Mouse (Mus musculus): ENCODE data around the gene Hsd17b7.

The Hsd17b7 gene

DNA sequence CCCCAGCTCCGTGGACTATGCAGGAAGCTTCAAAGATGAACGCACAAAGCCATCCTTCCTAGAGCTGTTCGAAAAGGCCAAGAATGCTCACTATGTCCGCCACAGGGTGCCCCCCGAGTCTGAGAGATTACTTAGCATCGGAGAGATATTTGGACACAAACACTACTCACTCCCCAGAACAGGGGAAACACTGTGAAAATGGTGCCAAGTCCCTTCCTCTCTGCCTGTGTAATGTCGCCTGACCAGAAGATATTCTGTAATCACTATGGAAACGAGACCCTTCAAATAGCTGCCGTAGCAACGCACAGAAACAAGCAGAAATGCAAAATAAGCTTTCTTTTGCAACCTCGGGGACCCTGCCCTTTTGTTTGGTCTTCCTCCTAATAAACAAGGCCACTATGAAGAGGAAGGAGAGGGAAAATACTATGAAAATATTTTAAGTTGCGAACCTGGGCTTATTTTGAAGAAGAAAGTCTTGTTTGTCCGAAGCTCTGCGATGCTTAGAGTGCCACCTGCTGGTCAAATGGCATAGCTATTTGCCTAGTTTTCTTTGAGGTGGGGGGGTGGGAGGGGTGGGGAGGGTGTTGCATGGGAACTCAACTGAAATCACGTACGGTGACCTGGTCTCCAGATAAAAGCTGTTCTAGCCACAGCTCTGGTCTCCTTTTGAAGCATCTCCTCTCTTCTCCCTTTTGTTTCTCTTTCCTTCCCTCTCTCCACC, 34.9 kb downstream of the Hsd17b7 start:
- peak; percentile 63 for DNase-seq (ENCODE audit: low spot score)

- DNase-seq (ENCODE audit: low spot score): no peak
Measured at GRCm38 (mm10) chr1:169932122-169932746, 36.8 kb downstream of the Hsd17b7 start.

DNA sequence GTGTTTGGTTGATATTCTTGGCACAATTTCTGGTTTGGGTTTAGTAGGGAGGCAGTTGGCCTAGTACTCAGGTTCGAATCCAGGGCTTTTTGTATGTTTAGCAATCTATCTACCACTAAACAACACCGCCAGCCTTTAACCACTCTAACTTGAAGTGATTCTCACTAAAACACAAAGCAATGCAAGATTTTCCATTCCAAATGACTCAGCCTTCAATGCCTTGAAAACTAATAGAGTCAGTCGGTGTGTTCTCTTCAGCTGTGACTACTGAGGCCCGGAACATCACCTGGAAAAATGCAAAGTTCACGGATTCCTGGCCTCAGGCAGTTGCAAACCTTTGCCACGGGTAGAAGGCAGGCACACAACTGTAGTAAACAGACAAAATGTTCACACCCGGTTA, 37.3 kb downstream of the Hsd17b7 start:
- no peak for DNase-seq (ENCODE audit: low spot score)

DNA sequence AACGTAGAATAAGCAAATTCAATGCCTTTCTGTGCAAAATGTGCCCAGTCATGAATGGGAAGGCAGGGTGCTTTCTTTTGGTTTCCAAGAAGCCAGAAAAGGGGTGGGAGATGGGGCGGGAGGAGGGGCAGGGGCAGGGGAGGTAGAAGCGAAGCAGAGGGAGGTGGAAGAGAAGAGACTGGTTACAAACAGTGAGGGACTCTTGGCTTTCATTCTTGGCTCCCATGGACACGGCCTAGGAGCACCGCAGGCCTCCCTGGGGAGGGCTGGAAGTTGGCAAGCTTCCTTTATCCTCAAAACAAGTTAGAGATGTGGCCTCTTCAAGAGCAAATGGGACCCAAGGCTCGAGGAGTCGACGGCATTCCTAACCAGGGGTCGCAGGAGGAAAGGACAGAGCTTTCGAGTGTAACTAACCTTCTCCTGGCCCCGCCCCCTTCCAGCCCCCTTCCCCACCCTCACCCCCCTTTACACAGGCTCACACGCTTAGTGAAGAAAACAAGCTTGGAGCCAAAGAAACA, 40.5 kb downstream of the Hsd17b7 start, which contains the start of gene Ccdc190:
TSS of gene Ccdc190 (plus strand) at position 195 of the 518 bp plus-strand sequence.
- peak; percentile 37 for DNase-seq (ENCODE audit: low spot score)

DNA sequence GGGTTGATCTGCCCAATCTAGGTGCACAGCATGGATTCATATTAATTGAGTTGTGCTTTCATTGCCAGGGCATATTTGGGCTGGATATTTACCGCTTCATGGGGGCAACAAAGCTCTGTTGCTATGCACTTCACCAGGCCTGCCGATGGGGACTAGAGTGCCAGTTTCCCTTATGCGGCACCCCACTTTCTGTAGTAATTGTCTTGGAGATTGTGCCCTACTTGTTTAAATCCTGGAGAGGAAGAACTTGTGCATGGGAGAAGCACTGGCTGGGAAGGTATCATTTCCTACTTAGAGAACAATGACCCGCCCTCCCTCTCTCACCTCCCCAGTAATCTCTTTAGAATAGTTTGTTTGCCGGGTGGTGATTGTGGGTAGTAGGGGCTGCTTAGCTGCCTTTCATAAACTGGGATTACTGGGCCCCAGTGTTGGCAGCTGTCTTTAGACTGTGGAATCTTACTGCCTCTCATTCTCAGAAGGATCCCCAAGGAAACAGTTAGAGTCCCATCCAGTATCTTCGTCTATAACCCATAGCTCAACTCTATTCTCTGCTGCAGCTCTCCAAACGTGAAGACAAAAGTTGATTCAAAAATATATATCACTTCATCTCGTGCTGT, 41.2 kb downstream of the Hsd17b7 start:
- DNase-seq (ENCODE audit: low spot score): no peak

GRCm38 (mm10) chr1:169924567-169924966, 44.5 kb downstream of the Hsd17b7 start:
- no peak for DNase-seq (ENCODE audit: low spot score)

GRCm38 (mm10) chr1:169921710-169922211, 47.3 kb downstream of the Hsd17b7 start:
- peak; percentile 55 for DNase-seq (ENCODE audit: low spot score)

DNA sequence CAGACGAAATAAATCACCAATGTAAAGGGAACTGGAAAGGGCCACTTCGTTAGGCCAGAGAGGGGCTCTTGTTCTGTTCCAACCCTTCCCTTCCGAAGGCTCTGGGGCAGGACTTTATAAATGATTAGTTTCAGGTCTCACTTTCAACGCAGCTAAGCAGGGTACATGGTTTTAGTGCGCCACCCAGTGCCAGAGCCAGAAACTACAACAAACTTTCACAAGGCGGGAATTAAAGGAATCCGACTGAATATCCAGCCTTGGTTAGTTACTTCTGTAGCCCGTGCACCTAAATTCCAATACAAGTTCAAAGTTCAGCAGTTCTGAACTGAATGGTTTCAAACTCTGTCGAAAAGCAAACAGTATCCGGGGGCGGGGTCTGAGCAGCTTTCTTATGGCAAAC, 49.8 kb downstream of the Hsd17b7 start:
- DNase-seq (ENCODE audit: low spot score): peak; percentile 82

DNA sequence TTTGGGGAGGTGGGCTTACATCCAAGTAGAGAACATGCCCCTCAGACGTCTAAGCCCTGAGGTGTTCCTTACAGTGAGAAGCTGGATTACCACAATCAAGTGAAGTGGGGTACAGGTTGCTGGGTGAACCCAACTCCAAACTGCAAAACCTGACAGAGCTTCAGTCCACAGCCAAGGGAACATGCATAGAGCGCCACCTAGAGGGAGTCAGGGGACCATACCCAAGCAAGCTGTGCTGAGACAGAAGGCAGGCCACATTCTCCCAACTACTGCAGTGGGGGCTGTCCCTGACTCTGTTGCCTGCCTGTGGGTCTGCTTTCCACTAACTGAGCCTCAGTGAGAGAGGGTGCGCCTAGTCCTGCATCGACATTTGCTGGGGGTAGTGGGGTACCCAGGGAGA, 51.0 kb downstream of the Hsd17b7 start:
- DNase-seq (ENCODE audit: low spot score): peak; percentile 70

DNA sequence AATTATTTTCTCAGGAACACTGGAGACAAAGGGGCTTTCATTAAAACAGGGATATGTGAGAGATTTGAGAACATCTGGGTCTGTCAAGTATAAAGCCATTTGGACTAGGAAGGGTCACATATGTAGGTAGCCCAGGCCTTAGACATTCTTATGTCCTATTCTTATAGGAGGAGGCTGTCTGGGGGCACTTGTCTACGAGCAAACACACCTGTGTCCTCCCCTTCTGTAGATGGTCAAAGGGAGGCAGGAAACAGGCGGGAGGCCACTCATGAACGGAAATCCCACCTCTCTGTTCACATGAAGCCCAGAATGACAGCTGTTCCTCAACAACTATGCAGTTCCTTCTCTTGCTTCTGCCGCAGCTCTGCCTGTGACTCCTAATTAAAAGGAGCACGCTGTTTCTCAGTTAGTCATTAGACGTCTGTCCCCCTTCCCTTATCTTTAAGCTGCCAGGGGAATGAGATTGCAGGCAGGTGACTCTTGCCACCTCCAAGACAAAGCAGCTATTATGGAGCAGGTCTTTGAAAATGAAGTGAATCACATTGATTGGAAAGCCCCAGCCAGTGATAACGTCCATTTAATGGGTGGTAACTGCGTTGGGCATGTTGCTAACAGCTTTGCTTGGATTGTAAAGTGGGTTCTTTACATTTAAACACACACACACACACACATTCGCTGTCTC, 51.8 kb downstream of the Hsd17b7 start:
- DNase-seq (ENCODE audit: low spot score): no peak

- DNase-seq (ENCODE audit: low spot score): no peak
Measured at GRCm38 (mm10) chr1:169916659-169917058, 52.4 kb downstream of the Hsd17b7 start.

- no peak for DNase-seq (ENCODE audit: low spot score)
Measured at GRCm38 (mm10) chr1:169911526-169911925, 57.5 kb downstream of the Hsd17b7 start.

DNA sequence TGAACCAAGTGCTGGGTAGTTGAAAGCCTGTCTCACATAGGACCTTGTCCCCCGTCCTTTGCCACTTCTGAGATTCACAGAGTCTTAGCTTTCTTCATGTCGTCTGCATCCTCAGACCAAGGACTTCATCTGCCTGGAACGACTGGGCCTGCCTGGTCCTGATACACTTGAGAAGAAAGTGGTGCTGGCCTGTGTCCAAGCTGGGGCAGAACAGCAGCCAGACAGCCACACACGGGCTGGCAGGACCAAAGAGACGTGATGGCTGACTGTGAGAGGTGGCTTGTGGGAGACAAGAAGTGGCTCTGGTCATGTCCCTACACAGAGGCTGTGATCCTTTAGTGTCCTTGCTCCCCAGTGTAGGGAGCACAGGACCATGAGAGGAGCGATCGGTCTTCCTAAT, 58.3 kb downstream of the Hsd17b7 start:
- no peak for DNase-seq (ENCODE audit: low spot score)

GRCm38 (mm10) chr1:169909659-169910058, 59.4 kb downstream of the Hsd17b7 start:
- no peak for DNase-seq (ENCODE audit: low spot score)

DNA sequence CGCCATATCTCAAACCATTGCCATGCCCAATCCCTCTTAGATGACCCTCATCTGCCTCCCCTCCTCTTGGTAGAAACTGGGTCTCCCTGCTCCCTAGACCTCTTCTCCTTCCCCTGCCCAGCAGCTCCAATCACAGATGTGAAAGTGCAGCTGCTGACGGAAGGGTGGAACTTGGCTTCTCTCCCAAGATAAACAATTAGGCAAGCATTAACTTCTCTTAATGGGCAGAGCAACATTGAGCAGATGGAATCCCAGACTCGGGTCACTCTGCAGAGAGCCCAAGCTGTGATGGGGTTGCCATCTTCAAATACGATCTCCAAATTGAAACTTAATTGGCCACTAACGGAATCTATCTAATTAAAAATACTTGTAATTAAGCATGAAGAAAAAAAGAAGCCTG, 59.9 kb downstream of the Hsd17b7 start:
- DNase-seq (ENCODE audit: low spot score): no peak

DNA sequence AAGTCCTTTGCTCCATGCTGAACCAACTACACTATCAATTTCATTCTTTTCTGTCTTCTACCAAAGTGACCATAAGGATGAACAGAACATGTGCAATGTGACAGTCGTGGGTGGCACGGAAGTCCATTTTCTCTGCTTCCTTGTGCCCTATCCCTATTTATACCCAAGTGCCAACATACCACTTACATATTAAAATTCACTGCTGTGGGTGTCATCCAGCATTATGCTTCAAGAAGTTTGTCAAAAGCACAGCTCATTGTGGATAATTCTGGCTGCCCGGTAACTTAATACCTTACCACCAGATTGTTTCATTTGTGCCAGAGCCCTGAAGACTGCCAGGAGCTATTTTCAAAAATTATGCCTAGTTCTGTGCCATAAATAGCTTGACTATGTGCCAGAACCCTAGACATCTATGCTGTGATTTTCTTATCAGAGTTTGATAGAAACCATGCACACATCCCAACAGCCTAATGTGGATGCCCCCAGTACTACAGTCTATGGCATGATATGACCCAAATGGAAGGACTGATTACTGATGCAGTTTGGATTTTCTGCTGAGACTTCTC, 68.2 kb downstream of the Hsd17b7 start:
- DNase-seq (ENCODE audit: low spot score): no peak

Measured in layer of hippocampus, adult 11-12 months (tissue).